Mouse (Mus musculus) megakaryocyte-erythroid progenitor cell, adult 5-6 weeks (primary cell): ENCODE results near the gene Cacna1f. TPM values are rescaled to one million over a fixed set of nuclear protein-coding genes. Genes with fewer than 3 reads are reported as not detected.

Experiments used
- ATAC-seq: replicated peaks from 2 replicates; pipeline ENCODE4 v1.8.0; 2016; ENCODE audit warnings: mild to moderate bottlenecking, inconsistent platforms; ENCODE audit not compliant: severe bottlenecking, poor library complexity, low FRiP score, low TSS enrichment
- total RNA-seq, 2 experiments: library from RNA; stranded (forward) in 1 of 2; stranded (reverse) in 1 of 2; fragments of 200-1000, 215-1000 nt in 1 of 2; fragments of >200 nt in 1 of 2; fragmentation: Nextera tagmentation in 1 of 2; gene quantifications; 2 replicates each; pipeline ENCODE4 v1.2.3; 2014 to 2017

Cacna1f gene
- not detected in 2 replicates for total RNA-seq (2014; fragmentation: Nextera tagmentation)
- not detected in 2 replicates for total RNA-seq (2017)

- no peak for ATAC-seq
Measured at GRCm38 (mm10) chrX:7606783-7607182, at the start of gene Cacna1f. TSS of gene Cacna1f (plus strand) at chrX:7607083.

GRCm38 (mm10) chrX:7563076-7563475, 43.8 kb upstream of the Cacna1f start:
- ATAC-seq: no peak

- 0 out of 2 replicates have a peak, but pooled peaks have one; percentile 47 for ATAC-seq
Measured at GRCm38 (mm10) chrX:7566352-7566751, 40.5 kb upstream of the Cacna1f start.

- ATAC-seq: no peak
Measured at GRCm38 (mm10) chrX:7567491-7567890, 39.4 kb upstream of the Cacna1f start.

- ATAC-seq: no peak
Measured at GRCm38 (mm10) chrX:7570481-7571175, 36.3 kb upstream of the Cacna1f start.

GRCm38 (mm10) chrX:7571565-7572136, 35.2 kb upstream of the Cacna1f start:
- no peak for ATAC-seq

- ATAC-seq: no peak
Measured at GRCm38 (mm10) chrX:7572466-7572865, 34.4 kb upstream of the Cacna1f start.

- ATAC-seq: no peak
Measured at GRCm38 (mm10) chrX:7573176-7574086, 33.5 kb upstream of the Cacna1f start, which contains the start of gene Foxp3. TSS of gene Foxp3 (plus strand) at chrX:7573644.

GRCm38 (mm10) chrX:7574087-7574884, 32.6 kb upstream of the Cacna1f start, which contains the start of gene Ppp1r3f:
TSS of gene Ppp1r3f (minus strand) at chrX:7574283.
- peak; percentile 97 for ATAC-seq

GRCm38 (mm10) chrX:7574885-7575231, 32.0 kb upstream of the Cacna1f start:
- ATAC-seq: no peak

- ATAC-seq: no peak
Measured at GRCm38 (mm10) chrX:7581151-7581550, 25.7 kb upstream of the Cacna1f start.

GRCm38 (mm10) chrX:7583881-7584280, 23.0 kb upstream of the Cacna1f start:
- ATAC-seq: no peak

- no peak for ATAC-seq
Measured at GRCm38 (mm10) chrX:7586356-7586755, 20.5 kb upstream of the Cacna1f start.

- no peak for ATAC-seq
Measured at GRCm38 (mm10) chrX:7595371-7595770, 11.5 kb upstream of the Cacna1f start.

- peak; percentile 33; the same call in 1 of the 2 replicates for ATAC-seq
Measured at GRCm38 (mm10) chrX:7604004-7604403, 2.9 kb upstream of the Cacna1f start.

GRCm38 (mm10) chrX:7604879-7605574, 1.9 kb upstream of the Cacna1f start, which contains the start of gene Ccdc22:
TSS of gene Ccdc22 (minus strand) at chrX:7605517.
- ATAC-seq: peak; percentile 99

GRCm38 (mm10) chrX:7605575-7605941, 1.3 kb upstream of the Cacna1f start:
- ATAC-seq: no peak

- ATAC-seq: no peak
Measured at GRCm38 (mm10) chrX:7610035-7610434, 3.2 kb downstream of the Cacna1f start.
